Mouse (Mus musculus): Measurements from ENCODE around the gene Cmss1.

GRCm38 (mm10) chr16:57482264-57482663 lies 124.4 kb downstream of the Cmss1 start:
- TF ChIP-seq CTCF (IDR thresholded peaks at IDR 0.05; ENCODE audit: low read depth) = no peak
- TF ChIP-seq EP300 (optimal IDR thresholded peaks at IDR 0.05) = no peak

Measured in stomach, postnatal 0 days (tissue).